Mouse (Mus musculus): ENCODE data around the gene Pitpnm2. TPM values are rescaled to one million over a fixed set of nuclear protein-coding genes. Genes with fewer than 3 reads are reported as not detected.
A peak's percentile ranks its signal among the peaks of the same experiment; 100 is the strongest.

Pitpnm2 gene
- polyA plus RNA-seq, 1 experiment from 2014 or later: 9.4 TPM

GRCm38 (mm10) chr5:124150895-124151294 lies 98.7 kb downstream of the Pitpnm2 start:
- no peaks in the 10 kb centered on the region for H3K27me3 ChIP-seq (replicated peaks)
- H3K4me2 ChIP-seq: no peak overlapping the region
- no peak overlapping the region for H3K4me3 ChIP-seq (replicated peaks)
- H3K4me1 ChIP-seq: no peaks in the 10 kb centered on the region
- no peak overlapping the region for H3K9ac ChIP-seq (replicated peaks)
- H3K9me3 ChIP-seq (replicated peaks): no peaks in the 10 kb centered on the region
- no peak for ATAC-seq (ENCODE audit: low FRiP score)
- H3K36me3 ChIP-seq: peaks cover 19% of the 10 kb centered on the region
- WGBS: 77% methylated on average over 7 of the region's 7 CpGs
- H3K27ac ChIP-seq (replicated peaks): no peak overlapping the region

DNA sequence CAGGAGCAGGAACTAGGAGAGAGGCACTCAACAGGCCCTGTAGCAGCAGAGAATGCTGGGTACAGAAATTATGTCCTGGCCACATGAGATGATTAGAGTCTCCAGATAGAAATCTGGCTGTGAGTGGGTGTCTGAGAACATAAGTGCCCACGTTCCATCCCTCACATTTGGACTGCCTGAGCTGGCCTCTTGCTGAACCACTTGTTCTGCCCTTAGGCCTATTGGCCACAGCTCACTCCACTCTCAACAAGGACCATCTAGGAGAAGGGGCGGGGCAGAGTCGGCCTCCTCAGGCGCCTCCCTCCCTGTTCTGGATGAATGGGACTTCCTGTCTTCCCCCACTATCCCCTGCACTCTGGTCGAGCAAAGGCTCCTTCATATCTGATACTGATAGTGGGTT lies 100.5 kb downstream of the Pitpnm2 start:
- Histone ChIP-seq H3K9ac (replicated peaks) (no peak overlapping the region), H3K9me3 (replicated peaks) (no peaks in the 10 kb centered on the region), H3K27ac (replicated peaks) (no peak overlapping the region), H3K36me3 (peaks cover 19% of the 10 kb centered on the region), H3K27me3 (replicated peaks) (no peaks in the 10 kb centered on the region), H3K4me2 (no peak overlapping the region), H3K4me1 (no peaks in the 10 kb centered on the region), H3K4me3 (replicated peaks) (no peak overlapping the region)
- ATAC-seq (ENCODE audit: low FRiP score): no peak
- 61% methylated on average over 5 of the region's 5 CpGs for WGBS

DNA sequence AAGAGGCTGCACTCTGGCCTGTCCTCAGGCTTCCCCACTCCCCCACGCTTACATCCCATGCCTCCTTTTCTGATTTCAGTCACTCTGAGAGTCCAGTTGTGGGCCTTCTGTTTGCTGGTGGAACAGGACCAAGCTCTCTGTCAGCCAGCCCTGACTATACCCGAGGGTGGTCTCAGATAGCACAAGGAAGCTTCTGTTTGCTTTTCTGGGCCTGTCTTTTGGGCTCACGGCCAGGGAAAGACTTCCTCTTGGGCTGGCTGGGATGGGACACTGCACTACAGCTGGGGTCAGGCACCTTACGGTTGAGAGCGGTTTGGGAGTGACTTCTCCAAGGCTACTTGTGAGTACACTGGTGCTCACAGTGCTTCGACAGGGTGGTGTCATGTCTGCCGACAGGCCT lies 111.5 kb downstream of the Pitpnm2 start:
- no peak for ATAC-seq (ENCODE audit: low FRiP score)
- no peaks in the 10 kb centered on the region for H3K27me3 ChIP-seq (replicated peaks)

DNA sequence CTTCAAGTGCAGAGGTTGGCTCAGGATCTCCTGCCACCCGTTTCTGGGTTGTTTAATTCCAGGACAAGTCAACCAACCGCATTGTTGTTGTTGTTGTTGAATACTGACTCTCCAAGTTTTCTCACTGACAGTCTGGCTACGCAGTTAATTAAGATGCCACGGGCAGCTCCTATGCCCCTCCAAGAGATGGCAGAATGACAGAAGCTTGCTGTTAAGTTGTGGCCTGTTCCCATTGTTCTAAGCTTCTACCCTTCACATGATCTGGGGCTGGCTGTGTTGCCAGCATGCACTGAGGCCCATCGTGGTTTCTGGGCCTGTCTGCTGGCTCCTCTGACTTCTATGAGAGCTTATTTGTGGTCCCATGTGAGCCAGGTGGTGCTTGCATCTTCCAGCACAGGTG lies 115.3 kb downstream of the Pitpnm2 start:
- peaks cover 63% of the 10 kb centered on the region for H3K36me3 ChIP-seq
- H3K4me2 ChIP-seq: no peak overlapping the region
- 90% methylated on average over 5 of the region's 5 CpGs for WGBS
- H3K4me3 ChIP-seq (replicated peaks): no peak overlapping the region
- H3K9me3 ChIP-seq (replicated peaks): no peaks in the 10 kb centered on the region
- no peak overlapping the region for H3K27ac ChIP-seq (replicated peaks)
- H3K4me1 ChIP-seq: peaks cover 5% of the 10 kb centered on the region; the same call in 1 of the 2 replicates
- no peak for ATAC-seq (ENCODE audit: low FRiP score)
- no peaks in the 10 kb centered on the region for H3K27me3 ChIP-seq (replicated peaks)
- no peak overlapping the region for H3K9ac ChIP-seq (replicated peaks)

More for the DNA sequence above, 111.5 kb downstream of the Pitpnm2 start:
- Histone ChIP-seq H3K4me3 (replicated peaks) (no peak overlapping the region), H3K4me1 (peaks cover 5% of the 10 kb centered on the region; the same call in 1 of the 2 replicates), H3K9me3 (replicated peaks) (no peaks in the 10 kb centered on the region), H3K36me3 (peaks cover 46% of the 10 kb centered on the region), H3K27ac (replicated peaks) (no peak overlapping the region), H3K9ac (replicated peaks) (no peak overlapping the region), H3K4me2 (no peak overlapping the region)
- 70% methylated on average over 7 of the region's 7 CpGs for WGBS

DNA sequence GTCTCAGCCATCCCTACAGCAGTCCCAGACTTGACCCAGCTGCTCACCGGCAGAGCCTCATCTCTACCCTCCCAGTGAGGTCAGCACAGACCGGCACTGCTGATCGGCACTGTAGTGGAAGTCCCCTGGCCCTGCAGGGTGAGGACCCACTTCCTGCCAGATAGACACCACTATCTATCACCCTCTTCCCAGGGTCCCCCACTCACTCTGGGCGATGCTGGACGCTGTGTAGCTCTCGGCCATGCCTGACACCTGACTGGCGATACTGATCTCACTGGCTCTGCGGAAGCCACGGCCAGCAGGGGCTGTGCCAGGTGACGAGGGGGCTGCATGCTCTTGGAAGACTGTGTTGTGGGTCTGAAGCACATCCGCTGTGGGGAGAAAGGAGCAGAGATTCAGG lies 124.5 kb downstream of the Pitpnm2 start:
- H3K4me3 ChIP-seq (replicated peaks): no peak overlapping the region
- no peaks in the 10 kb centered on the region for H3K9me3 ChIP-seq (replicated peaks)
- H3K4me1 ChIP-seq: no peaks in the 10 kb centered on the region
- no peak overlapping the region for H3K27ac ChIP-seq (replicated peaks)
- 93% methylated on average over 11 of the region's 11 CpGs for WGBS
- no peak for ATAC-seq (ENCODE audit: low FRiP score)
- H3K36me3 ChIP-seq: peaks cover 86% of the 10 kb centered on the region
- no peaks in the 10 kb centered on the region for H3K27me3 ChIP-seq (replicated peaks)
- no peak overlapping the region for H3K4me2 ChIP-seq
- no peak overlapping the region for H3K9ac ChIP-seq (replicated peaks)

DNA sequence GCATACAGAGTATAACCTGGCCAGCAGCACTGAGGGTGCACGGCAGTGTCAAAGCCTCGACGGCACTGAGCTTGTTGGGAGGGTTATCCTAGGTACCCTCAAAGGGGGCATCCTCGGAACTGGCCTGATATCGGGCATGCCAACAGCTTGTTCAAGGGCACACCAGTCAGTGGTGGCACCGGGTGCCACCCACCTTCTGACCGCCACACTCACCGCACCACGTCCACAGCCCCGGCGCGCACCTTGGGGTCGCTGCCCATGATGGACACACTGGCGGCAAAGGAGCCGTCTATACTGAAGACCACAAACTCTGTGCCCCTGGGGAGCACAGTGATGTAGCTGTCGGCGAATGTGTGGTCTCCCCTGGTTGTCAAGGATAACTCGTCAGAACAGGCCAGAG lies 127.2 kb downstream of the Pitpnm2 start:
- Histone ChIP-seq H3K36me3 (peaks cover 86% of the 10 kb centered on the region), H3K27ac (replicated peaks) (no peak overlapping the region), H3K4me3 (replicated peaks) (no peak overlapping the region), H3K9ac (replicated peaks) (no peak overlapping the region), H3K9me3 (replicated peaks) (no peaks in the 10 kb centered on the region), H3K4me2 (no peak overlapping the region), H3K27me3 (replicated peaks) (no peaks in the 10 kb centered on the region), H3K4me1 (peaks cover 20% of the 10 kb centered on the region)
- 92% methylated on average over 18 of the region's 18 CpGs for WGBS
- ATAC-seq (ENCODE audit: low FRiP score): no peak

DNA sequence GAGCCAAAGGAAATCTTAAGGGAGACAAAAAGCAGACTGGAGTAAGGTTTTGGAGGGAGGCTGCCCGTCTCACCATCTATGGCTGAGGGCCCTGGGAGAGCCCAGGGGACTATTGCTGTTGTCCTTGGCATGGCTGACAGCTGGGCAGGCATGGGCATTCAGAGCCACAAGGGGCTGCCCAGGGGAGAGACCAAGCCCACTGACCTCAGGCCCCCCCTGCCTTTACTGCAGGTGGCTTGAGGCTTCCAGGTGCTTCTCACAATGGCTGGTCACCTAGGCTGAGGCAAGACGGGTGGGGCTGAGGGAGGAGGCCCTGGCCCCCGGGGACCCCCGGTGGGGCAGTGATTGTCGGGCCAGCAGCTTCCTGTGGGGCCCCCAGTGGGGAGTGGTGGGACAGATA lies 130.4 kb downstream of the Pitpnm2 start:
- Histone ChIP-seq H3K4me2 (no peak overlapping the region), H3K9me3 (replicated peaks) (no peaks in the 10 kb centered on the region), H3K27ac (replicated peaks) (no peak overlapping the region), H3K9ac (replicated peaks) (no peak overlapping the region), H3K4me3 (replicated peaks) (no peak overlapping the region), H3K4me1 (peaks cover 40% of the 10 kb centered on the region), H3K27me3 (replicated peaks) (no peaks in the 10 kb centered on the region), H3K36me3 (peaks cover 62% of the 10 kb centered on the region)
- no peak for ATAC-seq (ENCODE audit: low FRiP score)
- WGBS: 77% methylated on average over 5 of the region's 5 CpGs

DNA sequence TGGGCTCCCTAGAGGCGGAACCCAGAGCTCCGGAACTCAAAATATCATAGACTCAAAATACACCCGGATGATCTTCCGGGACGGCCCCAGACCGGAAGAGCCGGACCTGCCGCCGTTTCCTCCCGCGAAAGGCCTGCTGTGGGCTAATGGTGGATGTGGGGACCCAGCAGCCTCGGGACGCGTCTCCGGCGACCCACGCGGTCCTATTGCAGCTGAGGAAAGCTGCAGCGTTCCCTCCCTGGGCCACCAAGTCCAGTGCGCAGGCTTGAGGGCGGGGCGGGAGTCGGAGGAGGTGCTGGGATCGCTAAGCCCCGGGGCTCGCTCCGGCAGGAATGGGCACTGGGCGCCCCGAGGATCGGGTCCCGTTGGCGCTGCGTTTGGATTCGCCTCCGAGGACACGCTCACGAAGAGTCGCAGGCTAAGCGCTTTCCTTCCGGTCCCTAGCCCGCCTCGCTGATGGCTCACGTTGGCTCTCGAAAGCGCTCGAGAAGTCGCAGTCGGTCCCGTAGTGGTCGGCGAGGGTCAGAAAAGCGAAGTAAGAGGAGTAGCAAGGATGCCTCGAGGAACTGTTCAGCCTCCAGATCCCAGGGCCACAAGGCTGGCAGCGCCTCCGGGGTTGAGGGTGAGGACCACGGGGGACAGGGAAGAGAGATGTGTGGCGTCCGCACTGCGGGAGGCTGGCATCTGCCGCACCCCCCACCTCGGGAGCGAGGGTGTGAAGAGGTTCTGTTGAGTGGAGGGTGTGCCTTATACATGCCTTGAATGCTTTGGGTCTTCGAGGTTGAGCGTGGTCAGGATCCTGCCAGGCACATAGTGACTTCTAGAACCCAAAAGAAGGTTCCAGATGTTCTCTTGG lies 133.3 kb downstream of the Pitpnm2 start, which contains the start of gene Arl6ip4:
TSS of gene Arl6ip4 (plus strand) at position 100 of the 856 bp plus-strand sequence.
- H3K27ac ChIP-seq (replicated peaks): peak within 1 kb of the TSS; percentile 83
- no peaks in the 10 kb centered on the region for H3K9me3 ChIP-seq (replicated peaks)
- 1% methylated on average over 64 of the region's 64 CpGs for WGBS
- H3K9ac ChIP-seq (replicated peaks): peak within 1 kb of the TSS; percentile 92
- H3K27me3 ChIP-seq (replicated peaks): no peaks in the 10 kb centered on the region
- peak; percentile 9; the same call in 1 of the 2 replicates for ATAC-seq (ENCODE audit: low FRiP score)
- peak within 1 kb of the TSS; percentile 69 for H3K4me3 ChIP-seq (replicated peaks)
- peaks cover 35% of the 10 kb centered on the region for H3K36me3 ChIP-seq
- H3K4me2 ChIP-seq: peak within 1 kb of the TSS; percentile 97
- H3K4me1 ChIP-seq: peaks cover 59% of the 10 kb centered on the region

GRCm38 (mm10) chr5:124115531-124115930 lies 134.0 kb downstream of the Pitpnm2 start:
- peaks cover 28% of the 10 kb centered on the region for H3K36me3 ChIP-seq
- H3K4me2 ChIP-seq: peak overlapping the region; percentile 97
- H3K4me3 ChIP-seq (replicated peaks): peak overlapping the region; percentile 69
- WGBS: 22% methylated on average over 7 of the region's 7 CpGs
- ATAC-seq (ENCODE audit: low FRiP score): no peak
- H3K9ac ChIP-seq (replicated peaks): peak overlapping the region; percentile 92
- H3K27ac ChIP-seq (replicated peaks): peak overlapping the region; percentile 83
- no peaks in the 10 kb centered on the region for H3K27me3 ChIP-seq (replicated peaks)
- no peaks in the 10 kb centered on the region for H3K9me3 ChIP-seq (replicated peaks)
- H3K4me1 ChIP-seq: peaks cover 63% of the 10 kb centered on the region

DNA sequence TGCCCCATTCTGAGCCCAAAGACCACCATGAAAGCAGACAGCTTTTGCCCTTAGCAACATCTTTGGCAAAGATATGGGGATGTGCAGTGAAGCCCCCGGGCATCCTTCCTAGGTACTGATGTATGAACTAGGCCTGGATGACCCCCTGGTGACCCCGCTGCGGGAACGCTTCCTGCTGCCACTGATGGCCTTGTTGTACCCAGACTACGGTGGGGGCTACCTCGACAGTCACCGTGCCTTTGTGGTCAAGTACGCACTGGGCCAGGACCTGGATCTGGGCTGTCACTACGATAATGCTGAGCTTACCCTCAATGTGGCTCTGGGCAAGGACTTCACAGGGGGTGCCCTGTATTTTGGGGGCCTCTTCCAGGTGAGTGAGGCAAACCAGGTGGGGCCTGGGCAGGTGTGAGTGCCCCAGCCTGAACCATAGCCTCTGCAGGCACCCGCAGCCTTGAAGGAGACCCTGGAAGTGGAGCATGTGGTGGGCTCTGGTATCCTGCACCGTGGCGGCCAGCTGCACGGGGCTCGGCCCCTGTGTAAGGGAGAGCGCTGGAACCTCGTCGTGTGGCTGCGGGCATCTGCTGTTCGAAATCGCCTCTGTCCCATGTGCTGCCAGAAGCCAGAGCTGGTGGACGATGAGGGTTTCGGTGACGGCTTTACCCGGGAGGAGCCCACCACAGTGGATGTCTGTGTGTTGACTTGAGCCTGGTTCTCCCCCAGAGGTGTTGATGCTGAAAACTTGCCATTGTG lies 135.1 kb downstream of the Pitpnm2 start:
- Histone ChIP-seq H3K4me3 (replicated peaks) (no peak overlapping the region), H3K27me3 (replicated peaks) (no peaks in the 10 kb centered on the region)
- ATAC-seq (ENCODE audit: low FRiP score): no peak

GRCm38 (mm10) chr5:124113030-124113429 lies 136.5 kb downstream of the Pitpnm2 start:
- peak overlapping the region; percentile 92 for H3K4me2 ChIP-seq
- H3K27me3 ChIP-seq (replicated peaks): no peaks in the 10 kb centered on the region
- WGBS: 17% methylated on average over 14 of the region's 14 CpGs
- peak overlapping the region; percentile 96 for H3K27ac ChIP-seq (replicated peaks)
- H3K9ac ChIP-seq (replicated peaks): peak overlapping the region; percentile 68
- H3K4me3 ChIP-seq (replicated peaks): peak overlapping the region; percentile 93
- H3K9me3 ChIP-seq (replicated peaks): no peaks in the 10 kb centered on the region
- no peak for ATAC-seq (ENCODE audit: low FRiP score)
- peaks cover 6% of the 10 kb centered on the region for H3K36me3 ChIP-seq
- peaks cover 50% of the 10 kb centered on the region for H3K4me1 ChIP-seq

More for the DNA sequence above, 135.1 kb downstream of the Pitpnm2 start:
- Histone ChIP-seq H3K9me3 (replicated peaks) (no peaks in the 10 kb centered on the region), H3K27ac (replicated peaks) (no peak overlapping the region), H3K4me2 (no peak overlapping the region), H3K4me1 (peaks cover 63% of the 10 kb centered on the region), H3K36me3 (peaks cover 18% of the 10 kb centered on the region), H3K9ac (replicated peaks) (no peak overlapping the region)
- 94% methylated on average over 24 of the region's 24 CpGs for WGBS
